Mouse (Mus musculus) lung, postnatal 36 days (tissue): Measurements from ENCODE around the gene Gm10135.
"Not testable (repeated sequence)": the region's sequence is repeated elsewhere in the genome, so short reads cannot be mapped to it uniquely, and the experiment has no call there.

Source experiments
- DNase-seq: peaks from one replicate; pipeline ENCODE4 v3.0.0; 2022; ENCODE audit warnings: mixed read lengths

Gene Gm10135

DNA sequence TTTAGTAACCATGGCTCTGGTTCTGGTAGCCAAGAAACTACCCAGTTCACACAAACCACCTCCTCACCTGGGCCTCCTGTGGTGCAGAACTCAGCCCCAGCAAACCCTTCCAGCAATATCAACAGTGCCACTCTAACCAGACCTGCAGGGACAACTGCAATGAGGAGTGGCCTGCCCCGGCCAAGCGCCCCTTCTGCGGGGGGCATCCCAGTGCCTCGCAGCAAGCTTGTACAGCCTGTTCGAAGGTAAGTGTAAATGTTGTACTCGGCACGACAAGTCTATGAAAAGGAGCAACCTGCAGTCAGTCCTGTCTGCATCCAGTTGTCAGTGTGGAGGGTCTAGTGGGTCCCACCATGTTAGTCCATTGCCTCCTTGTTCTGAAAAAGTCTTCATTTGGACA, at the start of gene Gm10135:
Gene Gm10135 (minus strand): TSS at position 101 of the 400 bp plus-strand sequence.
- DNase-seq: no peak

DNA sequence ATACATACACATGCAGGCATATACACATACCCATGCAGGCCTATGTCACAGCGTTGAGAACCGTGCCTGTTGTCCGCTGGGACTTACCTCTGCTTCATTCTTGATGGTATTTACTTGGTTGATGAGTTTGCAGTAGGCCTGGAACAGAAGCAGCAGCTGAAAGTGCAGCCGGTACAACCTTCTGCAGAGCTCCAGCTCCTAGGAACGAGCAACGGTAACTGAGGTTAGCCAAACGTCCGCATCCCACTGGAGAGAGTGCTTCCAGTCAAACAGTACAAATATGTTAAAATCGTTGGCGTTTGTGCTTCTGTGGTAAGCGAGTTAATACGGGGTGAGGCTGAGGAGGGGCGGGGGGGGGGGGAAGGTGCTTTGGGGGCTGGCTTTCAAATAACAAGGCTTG, 49.3 kb upstream of the Gm10135 start:
- no peak for DNase-seq

DNA sequence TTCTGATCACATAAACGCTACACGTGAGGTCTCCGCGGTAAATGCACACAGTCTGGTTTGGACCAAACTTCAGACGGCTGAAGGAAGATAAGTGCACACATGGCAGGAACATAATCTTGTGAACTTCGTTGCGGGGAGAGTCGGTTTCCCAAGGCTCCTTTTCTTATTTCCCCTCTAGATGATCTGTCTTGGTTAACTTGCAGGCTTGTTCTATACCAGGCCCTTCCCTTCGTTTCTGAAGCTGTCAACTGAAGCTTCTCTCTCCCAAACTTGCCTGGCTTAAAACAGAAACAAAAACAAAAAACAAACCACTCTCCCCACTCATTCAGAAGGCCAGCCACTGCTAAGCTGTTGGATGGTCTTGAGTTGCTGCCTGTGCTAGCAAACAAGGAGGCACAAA, 40.2 kb upstream of the Gm10135 start:
- DNase-seq: no peak

DNA sequence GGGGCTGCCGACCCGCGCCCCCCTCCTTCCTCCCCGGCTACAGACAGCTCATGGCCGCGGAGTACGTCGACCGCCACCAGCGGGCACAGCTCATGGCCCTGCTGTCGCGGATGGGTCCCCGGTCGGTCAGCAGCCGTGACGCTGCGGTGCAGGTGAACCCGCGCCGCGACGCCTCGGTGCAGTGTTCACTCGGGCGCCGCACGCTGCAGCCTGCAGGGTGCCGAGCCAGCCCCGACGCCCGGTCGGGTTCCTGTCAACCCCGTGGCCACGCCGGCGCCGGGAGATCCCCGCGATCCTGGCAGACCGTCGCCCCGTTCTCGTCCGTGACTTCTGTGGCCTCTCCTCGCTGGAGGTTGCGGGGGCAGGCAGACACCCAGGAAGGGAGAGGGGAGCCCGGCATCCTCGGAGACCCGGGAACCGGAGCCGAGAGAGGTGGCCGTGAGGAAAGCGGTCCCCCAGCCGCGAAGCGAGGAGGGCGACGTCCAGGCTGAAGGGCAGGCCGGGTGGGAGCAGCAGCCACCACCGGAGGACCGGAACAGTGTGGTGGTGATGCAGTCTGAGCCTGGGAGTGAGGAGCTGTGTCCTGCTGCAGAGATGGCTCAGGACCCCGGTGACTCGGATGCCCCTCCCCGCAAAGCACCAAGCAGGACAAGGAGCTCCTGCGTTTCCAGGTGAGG, 39.2 kb upstream of the Gm10135 start:
- DNase-seq: not testable (repeated sequence)

DNA sequence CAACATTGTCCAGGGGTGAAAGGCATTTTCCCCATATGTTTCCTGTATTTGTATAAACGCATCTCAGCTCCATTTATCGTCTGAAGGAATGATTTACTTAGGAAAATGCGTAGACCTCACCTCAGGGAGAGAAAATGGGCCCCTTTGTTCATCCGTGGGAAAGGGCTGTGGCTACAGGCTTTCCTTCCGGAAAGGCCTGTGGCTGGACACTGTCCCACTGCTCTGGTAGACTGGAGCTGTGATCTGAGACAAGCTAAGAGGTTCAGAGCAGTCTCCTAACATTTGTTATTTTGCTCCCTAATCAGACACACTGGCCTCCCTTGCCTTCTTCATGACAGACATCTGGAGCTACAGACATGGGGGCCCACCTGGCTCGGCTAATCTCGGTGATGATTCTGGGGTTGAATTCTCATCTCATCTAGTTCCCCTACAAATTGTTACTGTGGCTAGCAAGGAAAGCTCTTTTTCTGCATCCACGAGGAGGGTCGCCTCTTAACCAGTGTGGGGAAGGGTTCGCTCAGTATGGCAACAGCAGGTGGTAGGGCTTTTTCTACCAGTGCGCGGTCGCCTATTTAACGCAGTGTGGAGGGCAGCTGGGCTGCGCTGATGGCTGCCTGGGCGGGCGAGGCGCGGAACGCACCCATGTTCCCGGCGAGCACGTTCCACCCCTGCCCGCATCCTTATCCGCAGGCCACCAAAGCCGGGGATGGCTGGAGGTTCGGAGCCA, 38.5 kb upstream of the Gm10135 start:
- DNase-seq: not testable (repeated sequence)

DNA sequence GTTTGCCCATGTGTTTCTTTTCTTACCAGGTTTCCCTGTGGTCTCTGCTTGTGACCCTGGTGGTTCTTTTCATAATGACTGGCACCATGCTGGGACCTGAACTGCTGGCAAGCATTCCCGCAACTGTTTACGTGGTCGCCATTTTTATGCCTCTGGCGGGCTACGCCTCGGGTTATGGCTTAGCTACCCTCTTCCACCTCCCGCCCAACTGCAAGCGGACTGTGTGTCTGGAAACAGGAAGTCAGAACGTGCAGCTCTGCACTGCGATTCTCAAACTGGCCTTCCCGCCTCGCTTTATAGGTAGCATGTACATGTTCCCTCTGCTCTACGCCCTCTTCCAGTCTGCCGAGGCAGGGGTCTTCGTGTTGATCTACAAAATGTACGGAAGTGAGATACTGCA, 37.3 kb upstream of the Gm10135 start:
- not testable (repeated sequence) for DNase-seq

DNA sequence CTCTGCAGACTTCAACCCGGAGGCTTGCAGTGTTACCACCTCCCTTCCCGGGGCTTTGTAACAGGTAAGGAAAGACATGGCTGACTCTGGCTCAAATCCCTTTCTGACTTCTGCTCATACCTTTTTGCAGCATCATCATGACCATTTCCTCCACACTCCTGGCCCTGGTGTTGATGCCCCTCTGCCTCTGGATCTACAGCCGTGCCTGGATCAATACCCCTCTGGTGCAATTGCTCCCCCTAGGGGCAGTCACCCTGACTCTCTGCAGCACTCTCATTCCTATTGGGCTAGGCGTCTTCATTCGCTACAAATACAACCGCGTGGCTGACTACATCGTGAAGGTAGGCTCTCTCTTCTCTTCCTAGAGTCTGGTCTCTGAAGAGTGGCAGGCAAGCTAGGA, 33.7 kb upstream of the Gm10135 start:
- peak; percentile 15 for DNase-seq

- DNase-seq: no peak
Measured at GRCm38 (mm10) chr5:73007582-73007959, 33.1 kb upstream of the Gm10135 start.

DNA sequence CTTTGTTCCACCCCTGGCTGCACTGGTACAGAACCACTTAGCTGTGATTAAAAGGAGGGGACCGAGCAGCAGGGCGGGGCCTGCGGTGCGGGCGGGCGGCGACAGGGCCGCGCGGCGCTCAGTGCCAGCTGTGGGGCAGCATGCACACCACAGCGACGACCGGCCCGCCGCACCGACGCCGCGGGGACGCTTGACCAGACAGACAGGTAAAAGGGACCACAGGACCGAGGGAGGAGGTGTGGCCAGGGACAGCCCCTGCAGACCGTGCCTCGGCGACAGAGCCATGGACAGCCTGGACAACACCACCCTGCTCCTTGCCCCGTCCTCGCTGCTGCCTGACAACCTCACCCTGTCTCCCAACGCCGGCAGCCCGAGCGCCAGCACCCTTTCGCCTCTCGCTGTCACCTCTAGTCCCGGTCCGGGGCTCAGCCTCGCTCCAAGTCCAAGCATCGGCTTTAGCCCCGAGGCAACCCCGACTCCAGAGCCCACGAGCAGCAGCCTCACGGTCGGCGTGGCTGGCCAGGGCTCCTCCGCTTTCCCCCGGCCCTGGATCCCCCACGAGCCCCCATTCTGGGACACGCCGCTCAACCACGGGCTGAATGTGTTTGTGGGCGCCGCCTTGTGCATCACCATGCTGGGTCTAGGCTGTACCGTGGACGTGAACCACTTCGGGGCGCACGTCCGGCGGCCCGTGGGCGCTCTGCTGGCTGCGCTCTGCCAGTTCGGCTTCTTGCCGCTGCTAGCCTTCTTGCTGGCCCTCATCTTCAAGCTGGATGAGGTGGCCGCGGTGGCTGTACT, 32.5 kb upstream of the Gm10135 start, which contains the start of gene Slc10a4:
Gene Slc10a4 (plus strand): TSS at position 100 of the 798 bp plus-strand sequence.
- no peak for DNase-seq

- no peak for DNase-seq
Measured at GRCm38 (mm10) chr5:73004046-73004445, 29.5 kb upstream of the Gm10135 start.

DNA sequence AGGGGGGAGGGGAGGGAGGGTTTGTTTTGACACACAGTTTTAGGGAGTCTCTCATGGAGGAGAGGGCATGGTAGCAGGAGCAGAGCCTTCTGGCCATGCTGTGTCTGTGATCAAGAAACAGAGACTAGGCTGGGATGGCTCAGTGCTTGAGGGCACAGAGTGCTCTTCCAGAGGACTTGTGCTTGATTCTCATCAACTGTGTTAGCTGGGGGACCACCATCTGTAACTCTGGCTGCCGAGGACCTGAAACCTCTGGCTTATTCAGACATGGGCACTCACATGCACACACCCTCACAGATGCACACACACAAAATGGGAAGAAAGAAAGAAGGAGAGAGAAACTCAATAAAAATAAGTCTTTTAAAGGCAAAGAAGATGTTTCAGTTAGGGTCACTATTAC, 24.0 kb upstream of the Gm10135 start:
- DNase-seq: not testable (repeated sequence)

DNA sequence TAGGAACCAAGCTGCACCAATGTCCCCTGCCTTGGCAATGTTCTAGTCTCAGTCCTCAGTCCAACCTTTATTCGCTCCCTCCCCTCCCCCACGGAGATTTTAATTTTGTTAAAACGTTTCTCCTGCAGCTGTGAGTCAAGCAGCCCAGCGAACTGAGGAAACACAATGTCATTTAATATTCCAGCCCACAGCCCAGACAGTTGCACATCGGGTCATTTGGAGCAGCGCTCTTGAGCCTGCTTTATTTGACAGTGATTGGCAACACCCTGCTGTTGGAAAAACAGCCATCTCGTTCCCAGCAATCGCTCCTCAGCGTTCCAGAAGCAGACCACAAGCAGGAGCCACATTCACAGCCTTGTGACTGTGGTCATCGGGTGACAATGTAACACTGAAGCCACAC, 20.9 kb upstream of the Gm10135 start:
- DNase-seq: no peak

- DNase-seq: no peak
Measured at GRCm38 (mm10) chr5:72994928-72995327, 20.4 kb upstream of the Gm10135 start.

GRCm38 (mm10) chr5:72994424-72994823, 19.9 kb upstream of the Gm10135 start:
- no peak for DNase-seq

GRCm38 (mm10) chr5:72992474-72992873, 18.0 kb upstream of the Gm10135 start:
- no peak for DNase-seq

DNA sequence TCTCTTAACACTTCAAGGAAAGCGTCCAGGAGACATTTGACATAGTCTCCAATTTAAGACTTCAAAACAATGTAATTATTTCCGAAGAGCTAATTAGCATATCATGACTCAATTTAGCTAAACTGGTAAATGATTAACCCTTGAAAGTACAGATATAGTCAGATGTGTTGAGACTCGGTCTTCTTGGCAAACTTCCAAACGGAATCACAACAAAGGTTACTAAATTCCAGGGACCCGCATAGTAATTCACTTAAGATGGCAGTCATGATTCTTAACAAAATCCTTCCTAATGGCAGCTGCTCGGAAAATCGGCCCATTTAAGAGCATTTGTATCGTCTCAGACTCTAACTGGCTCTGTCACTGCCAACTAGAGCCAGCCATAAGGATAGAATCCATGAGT, 15.3 kb upstream of the Gm10135 start:
- no peak for DNase-seq

- no peak for DNase-seq
Measured at GRCm38 (mm10) chr5:72987786-72988185, 13.3 kb upstream of the Gm10135 start.

DNA sequence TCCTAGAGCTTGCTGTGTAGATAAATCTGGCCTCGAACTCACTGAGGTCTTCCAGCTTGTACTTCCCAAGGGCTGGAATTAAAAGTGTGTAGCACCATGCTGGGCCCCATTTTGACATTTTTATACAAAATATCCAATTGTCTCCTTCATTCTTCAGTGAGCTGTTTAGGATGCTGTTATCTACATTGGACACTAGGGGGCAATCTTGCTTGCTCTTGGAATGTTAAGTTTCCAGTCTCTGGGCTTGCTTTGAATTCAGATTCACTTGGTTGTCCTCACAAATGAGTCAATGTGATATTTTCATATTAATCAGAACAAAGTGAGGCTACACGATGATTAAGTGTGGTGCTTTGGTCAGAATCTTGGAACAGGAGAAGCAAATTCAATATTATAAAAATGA, 9.6 kb upstream of the Gm10135 start:
- peak; percentile 53 for DNase-seq

GRCm38 (mm10) chr5:72976539-72976938, 2.0 kb upstream of the Gm10135 start:
- DNase-seq: no peak

DNA sequence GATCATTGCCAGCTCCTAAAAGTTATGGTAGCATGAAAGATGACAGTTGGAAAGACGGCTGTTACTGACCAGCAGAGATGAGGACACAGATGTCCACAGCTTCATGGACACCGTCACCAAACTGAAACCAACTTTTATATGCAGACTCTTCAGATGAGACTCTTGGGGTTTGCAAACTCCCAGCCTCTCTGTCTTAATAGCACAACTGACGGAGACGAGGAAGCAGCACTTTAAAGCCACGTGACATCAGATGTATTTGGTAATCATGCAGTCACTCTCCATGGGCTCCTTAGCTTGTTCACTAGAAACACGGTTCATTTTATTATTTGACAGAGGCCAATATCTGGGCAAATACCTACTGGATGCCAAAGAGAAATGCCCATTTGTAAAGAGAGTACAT, 1.5 kb upstream of the Gm10135 start:
- no peak for DNase-seq

GRCm38 (mm10) chr5:72972934-72973333, 1.6 kb downstream of the Gm10135 start:
- DNase-seq: peak; percentile 8

- no peak for DNase-seq
Measured at GRCm38 (mm10) chr5:72972435-72972834, 2.1 kb downstream of the Gm10135 start.

- peak; percentile 11 for DNase-seq
Measured at GRCm38 (mm10) chr5:72965706-72966105, 8.8 kb downstream of the Gm10135 start.

- no peak for DNase-seq
Measured at GRCm38 (mm10) chr5:72960096-72960495, 14.4 kb downstream of the Gm10135 start.
